Mouse (Mus musculus): ENCODE measurements around the gene Ftcd.

GRCm38 (mm10) chr10:76575374-76575773, at the start of gene Ftcd:
- no peak for TF ChIP-seq CTCF (IDR thresholded peaks at IDR 0.05; ENCODE audit: extremely low read depth, insufficient read length, insufficient replicate concordance, low read depth, low read length)
- no peak for TF ChIP-seq POLR2A (IDR thresholded peaks at IDR 0.05; ENCODE audit: low read depth, low read length)

Measured in small intestine, adult 2 months (tissue).